Mouse (Mus musculus): ENCODE results near the gene Gipr. TPM values are rescaled to one million over a fixed set of nuclear protein-coding genes. Genes with fewer than 3 reads are reported as not detected.

Gene Gipr
- polyA plus RNA-seq, 1 experiment from 2014 or later: 3.4 TPM

- Histone ChIP-seq H3K4me2 (replicated peaks) (no peak overlapping the region), H3K9ac (replicated peaks) (no peak overlapping the region), H3K27ac (no peak overlapping the region), H3K4me3 (replicated peaks) (no peak overlapping the region), H3K36me3 (peaks cover 60% of the 10 kb centered on the region), H3K4me1 (replicated peaks) (no peaks in the 10 kb centered on the region), H3K27me3 (no peaks in the 10 kb centered on the region), H3K9me3 (no peaks in the 10 kb centered on the region)
- 0 out of 2 replicates have a peak, but pooled peaks have one; percentile 27 for ATAC-seq
- WGBS: 61% methylated on average over 15 of the region's 15 CpGs
Measured at GRCm38 (mm10) chr7:19202065-19202850, 36.3 kb upstream of the Gipr start.

GRCm38 (mm10) chr7:19201660-19202059 is 35.7 kb upstream of the Gipr start:
- peak; percentile 56; the same call in 1 of the 2 replicates for ATAC-seq
- no peak overlapping the region for H3K9ac ChIP-seq (replicated peaks)
- H3K4me3 ChIP-seq (replicated peaks): no peak overlapping the region
- H3K36me3 ChIP-seq: peaks cover 66% of the 10 kb centered on the region
- H3K27me3 ChIP-seq: no peaks in the 10 kb centered on the region
- no peaks in the 10 kb centered on the region for H3K9me3 ChIP-seq
- H3K4me1 ChIP-seq (replicated peaks): no peaks in the 10 kb centered on the region
- 68% methylated on average over 15 of the region's 15 CpGs for WGBS
- H3K4me2 ChIP-seq (replicated peaks): no peak overlapping the region
- H3K27ac ChIP-seq: no peak overlapping the region

- H3K36me3 ChIP-seq: peaks cover 70% of the 10 kb centered on the region
- H3K27ac ChIP-seq: no peak overlapping the region
- WGBS: 40% methylated on average over 2 of the region's 2 CpGs
- no peak overlapping the region for H3K9ac ChIP-seq (replicated peaks)
- H3K4me3 ChIP-seq (replicated peaks): no peak overlapping the region
- no peak overlapping the region for H3K4me2 ChIP-seq (replicated peaks)
- no peaks in the 10 kb centered on the region for H3K9me3 ChIP-seq
- no peak for ATAC-seq
- H3K27me3 ChIP-seq: no peaks in the 10 kb centered on the region
- H3K4me1 ChIP-seq (replicated peaks): no peaks in the 10 kb centered on the region
Measured at GRCm38 (mm10) chr7:19197985-19198384, 32.1 kb upstream of the Gipr start.

- Histone ChIP-seq H3K4me1 (replicated peaks) (no peaks in the 10 kb centered on the region), H3K36me3 (peaks cover 73% of the 10 kb centered on the region), H3K9ac (replicated peaks) (no peak overlapping the region), H3K4me2 (replicated peaks) (no peak overlapping the region), H3K4me3 (replicated peaks) (no peak overlapping the region), H3K27me3 (no peaks in the 10 kb centered on the region), H3K9me3 (no peaks in the 10 kb centered on the region), H3K27ac (no peak overlapping the region)
- WGBS: 63% methylated on average over 6 of the region's 6 CpGs
- no peak for ATAC-seq
Measured at GRCm38 (mm10) chr7:19196676-19197075, 30.7 kb upstream of the Gipr start.

- Histone ChIP-seq H3K9ac (replicated peaks) (no peak overlapping the region), H3K27me3 (no peaks in the 10 kb centered on the region), H3K27ac (no peak overlapping the region), H3K4me1 (replicated peaks) (no peaks in the 10 kb centered on the region), H3K4me2 (replicated peaks) (no peak overlapping the region), H3K9me3 (no peaks in the 10 kb centered on the region), H3K4me3 (replicated peaks) (no peak overlapping the region), H3K36me3 (peaks cover 83% of the 10 kb centered on the region)
- ATAC-seq: no peak
- 97% methylated on average over 4 of the region's 4 CpGs for WGBS
Measured at GRCm38 (mm10) chr7:19194676-19195075, 28.7 kb upstream of the Gipr start.

- Histone ChIP-seq H3K4me1 (replicated peaks) (peaks cover 25% of the 10 kb centered on the region), H3K4me2 (replicated peaks) (no peak overlapping the region), H3K27me3 (peaks cover 13% of the 10 kb centered on the region), H3K36me3 (peaks cover 64% of the 10 kb centered on the region), H3K4me3 (replicated peaks) (no peak overlapping the region), H3K9ac (replicated peaks) (0 out of 2 replicates have a peak overlapping the region, but pooled peaks have one; percentile 19), H3K9me3 (no peaks in the 10 kb centered on the region), H3K27ac (0 out of 2 replicates have a peak overlapping the region, but pooled peaks have one; percentile 45)
- 62% methylated on average over 6 of the region's 6 CpGs for WGBS
- peak; percentile 50; the same call in 1 of the 2 replicates for ATAC-seq
Measured at GRCm38 (mm10) chr7:19184758-19185157, 18.8 kb upstream of the Gipr start.

- Histone ChIP-seq H3K36me3 (peaks cover 62% of the 10 kb centered on the region), H3K27me3 (peaks cover 18% of the 10 kb centered on the region), H3K4me1 (replicated peaks) (peaks cover 30% of the 10 kb centered on the region), H3K9me3 (no peaks in the 10 kb centered on the region), H3K4me2 (replicated peaks) (no peak overlapping the region), H3K4me3 (replicated peaks) (no peak overlapping the region), H3K27ac (no peak overlapping the region), H3K9ac (replicated peaks) (no peak overlapping the region)
- WGBS: 81% methylated on average over 2 of the region's 2 CpGs
- ATAC-seq: no peak
Measured at GRCm38 (mm10) chr7:19184250-19184649, 18.3 kb upstream of the Gipr start.

GRCm38 (mm10) chr7:19180862-19181429 is 15.0 kb upstream of the Gipr start:
- H3K27me3 ChIP-seq: peaks cover 39% of the 10 kb centered on the region
- peak overlapping the region; percentile 36; the same call in 1 of the 2 replicates for H3K9ac ChIP-seq (replicated peaks)
- no peaks in the 10 kb centered on the region for H3K9me3 ChIP-seq
- no peak overlapping the region for H3K27ac ChIP-seq
- H3K4me1 ChIP-seq (replicated peaks): peaks cover 57% of the 10 kb centered on the region
- H3K4me2 ChIP-seq (replicated peaks): peak overlapping the region; percentile 55
- ATAC-seq: no peak
- H3K4me3 ChIP-seq (replicated peaks): peak overlapping the region; percentile 34
- peaks cover 36% of the 10 kb centered on the region for H3K36me3 ChIP-seq
- WGBS: 1% methylated on average over 26 of the region's 27 CpGs

GRCm38 (mm10) chr7:19179936-19180335 is 14.0 kb upstream of the Gipr start:
- H3K36me3 ChIP-seq: peaks cover 28% of the 10 kb centered on the region
- ATAC-seq: no peak
- H3K4me1 ChIP-seq (replicated peaks): peaks cover 50% of the 10 kb centered on the region
- no peak overlapping the region for H3K4me3 ChIP-seq (replicated peaks)
- whole genome bisulfite sequencing: 38% methylated on average over 6 of the region's 6 CpGs
- peak overlapping the region; percentile 74 for H3K4me2 ChIP-seq (replicated peaks)
- H3K9ac ChIP-seq (replicated peaks): no peak overlapping the region
- H3K27me3 ChIP-seq: peaks cover 39% of the 10 kb centered on the region
- H3K9me3 ChIP-seq: no peaks in the 10 kb centered on the region
- H3K27ac ChIP-seq: no peak overlapping the region

- peaks cover 25% of the 10 kb centered on the region for H3K36me3 ChIP-seq
- H3K9me3 ChIP-seq: no peaks in the 10 kb centered on the region
- peak overlapping the region; percentile 74 for H3K4me2 ChIP-seq (replicated peaks)
- H3K4me1 ChIP-seq (replicated peaks): peaks cover 43% of the 10 kb centered on the region
- peak overlapping the region; percentile 17; the same call in 1 of the 2 replicates for H3K9ac ChIP-seq (replicated peaks)
- 1% methylated on average over 31 of the region's 32 CpGs for WGBS
- H3K27ac ChIP-seq: no peak overlapping the region
- peaks cover 39% of the 10 kb centered on the region for H3K27me3 ChIP-seq
- ATAC-seq: no peak
- H3K4me3 ChIP-seq (replicated peaks): peak overlapping the region; percentile 69
Measured at GRCm38 (mm10) chr7:19179173-19179572, 13.2 kb upstream of the Gipr start.

GRCm38 (mm10) chr7:19178443-19179092 is 12.6 kb upstream of the Gipr start:
- Histone ChIP-seq H3K4me2 (replicated peaks) (peak overlapping the region; percentile 74), H3K27me3 (peaks cover 39% of the 10 kb centered on the region), H3K4me3 (replicated peaks) (peak overlapping the region; percentile 69), H3K9me3 (no peaks in the 10 kb centered on the region), H3K9ac (replicated peaks) (peak overlapping the region; percentile 79), H3K4me1 (replicated peaks) (peaks cover 43% of the 10 kb centered on the region), H3K27ac (no peak overlapping the region), H3K36me3 (peaks cover 19% of the 10 kb centered on the region)
- 7% methylated on average over 27 of the region's 27 CpGs for WGBS
- no peak for ATAC-seq

- Histone ChIP-seq H3K4me3 (replicated peaks) (peak overlapping the region; percentile 69), H3K27me3 (peaks cover 39% of the 10 kb centered on the region), H3K36me3 (peaks cover 16% of the 10 kb centered on the region), H3K9ac (replicated peaks) (peak overlapping the region; percentile 79), H3K4me1 (replicated peaks) (peaks cover 47% of the 10 kb centered on the region), H3K9me3 (no peaks in the 10 kb centered on the region), H3K27ac (no peak overlapping the region), H3K4me2 (replicated peaks) (peak overlapping the region; percentile 74)
- ATAC-seq: no peak
- 6% methylated on average over 18 of the region's 18 CpGs for WGBS
Measured at GRCm38 (mm10) chr7:19178035-19178434, 12.1 kb upstream of the Gipr start.

All from midbrain, embryonic 13.5 days (tissue).